Mouse (Mus musculus) liver, postnatal 0 days (tissue): ENCODE data around the gene Med23.

ENCODE experiments used
- CTCF ChIP-seq: sonication (generic); IDR thresholded peaks from 2 replicates; pipeline ENCODE4 v1.5.1; 2016; ENCODE audit warnings: antibody characterized with exemption, low read depth
- EP300 ChIP-seq: IDR thresholded peaks from 2 replicates; pipeline ENCODE4 v1.6.1; 2016; ENCODE audit warnings: antibody characterized with exemption, low read depth, mild to moderate bottlenecking

- TF ChIP-seq CTCF (no peak), EP300 (no peak)
These were observed 54.5 kb downstream of the Med23 start for GRCm38 (mm10) chr10:24924296-24924695.
